Comparison of ENCODE assay signal across 8 mouse cellular contexts in the genomic region with DNA sequence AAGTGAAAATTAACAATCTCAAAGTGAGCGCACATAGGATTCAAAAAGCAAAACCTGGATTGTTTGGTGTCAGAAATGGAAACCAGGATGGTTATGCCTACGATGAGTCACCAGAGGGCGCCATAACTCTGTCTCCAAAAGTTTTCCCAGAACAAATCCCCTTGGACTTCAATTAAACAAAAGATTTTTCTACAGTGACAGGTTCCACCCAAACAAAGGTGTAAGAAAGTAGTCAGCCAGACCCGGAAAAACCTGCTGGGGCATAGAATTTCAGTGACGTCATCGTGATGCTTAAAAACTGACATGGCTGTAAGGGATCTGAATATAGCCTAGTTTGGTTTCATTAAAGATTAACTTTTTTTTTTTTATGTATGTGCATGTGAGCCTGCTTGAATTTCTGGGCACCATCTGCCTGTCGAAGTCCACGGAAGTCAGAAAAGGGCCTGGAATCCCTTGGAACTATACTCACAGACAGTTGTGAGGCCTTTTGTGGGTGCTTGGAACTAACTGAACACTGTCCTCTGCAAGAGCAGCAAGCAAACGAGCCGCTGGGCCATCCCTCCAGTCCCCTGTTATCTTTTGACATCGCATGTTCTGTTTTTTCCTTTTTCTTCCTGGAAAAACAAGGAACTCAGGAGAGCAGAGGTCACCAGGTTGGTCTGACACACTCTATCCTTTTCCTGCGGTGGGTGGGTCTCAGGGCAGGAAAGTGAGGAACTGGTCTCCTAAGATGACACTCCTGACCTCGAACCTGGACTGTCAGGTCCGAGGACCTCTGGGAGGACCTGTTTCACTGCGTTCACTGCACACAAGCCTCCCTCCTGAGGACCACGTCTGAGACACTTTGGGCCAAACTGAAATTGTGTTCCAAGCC. TPM values are rescaled to one million over a fixed set of nuclear protein-coding genes. Genes with fewer than 3 reads are reported as not detected.
A peak's percentile ranks its signal among the peaks of the same experiment; 100 is the strongest.
DNase-seq lines count a peak whose midpoint lies in the region; ATAC-seq lines count a peak whose summit lies in the region.

No protein-coding gene starts in this region.

- H3K9ac ChIP-seq in embryonic facial prominence, embryonic 11.5 days (replicated peaks; ENCODE audit: low read length): no peak overlapping the region
- no peak overlapping the region for H3K9ac ChIP-seq in hindbrain, embryonic 16.5 days (ENCODE audit: low read depth, low read length)
- no peak overlapping the region for H3K9ac ChIP-seq in midbrain, embryonic 16.5 days (ENCODE audit: low read depth, low read length)

- no peak overlapping the region for H3K4me2 ChIP-seq in embryonic facial prominence, embryonic 11.5 days (ENCODE audit: low read depth, low read length)
- no peak overlapping the region; the same call in 1 of the 2 replicates for H3K4me2 ChIP-seq in hindbrain, embryonic 16.5 days (ENCODE audit: low read length)
- H3K4me2 ChIP-seq in midbrain, embryonic 16.5 days (ENCODE audit: low read length): no peak overlapping the region

- 45% methylated on average over 16 of the region's 16 CpGs for WGBS in embryonic facial prominence, embryonic 11.5 days
- WGBS in hindbrain, embryonic 16.5 days: 43% methylated on average over 16 of the region's 16 CpGs
- WGBS in midbrain, embryonic 16.5 days: 44% methylated on average over 16 of the region's 16 CpGs

- ATAC-seq in embryonic facial prominence, embryonic 11.5 days (replicated peaks; ENCODE audit: insufficient number of reproducible peaks, low FRiP score, low TSS enrichment, low read depth): 0 out of 2 replicates have a peak, but pooled peaks have one; percentile 34
- peak; percentile 56 for ATAC-seq in hindbrain, embryonic 16.5 days
- peak; percentile 45; the same call in 1 of the 2 replicates for ATAC-seq in midbrain, embryonic 16.5 days
- ATAC-seq in inflammation-experienced regulatory T-cells, adult 6 months: no peak

- no peaks in the 10 kb centered on the region for H3K27me3 ChIP-seq in embryonic facial prominence, embryonic 11.5 days (ENCODE audit: control insufficient read depth, insufficient read depth, low read length)
- no peaks in the 10 kb centered on the region for H3K27me3 ChIP-seq in hindbrain, embryonic 16.5 days (replicated peaks; ENCODE audit: control insufficient read depth, insufficient read depth, low read length)
- H3K27me3 ChIP-seq in midbrain, embryonic 16.5 days (ENCODE audit: control insufficient read depth, insufficient read depth, low read depth, low read length): no peaks in the 10 kb centered on the region

- no peak overlapping the region for H3K4me3 ChIP-seq in embryonic facial prominence, embryonic 11.5 days (ENCODE audit: low read depth, low read length)
- no peak overlapping the region for H3K4me3 ChIP-seq in hindbrain, embryonic 16.5 days (ENCODE audit: low read length)
- no peak overlapping the region for H3K4me3 ChIP-seq in midbrain, embryonic 16.5 days (ENCODE audit: low read depth, low read length)

- H3K36me3 ChIP-seq in embryonic facial prominence, embryonic 11.5 days (replicated peaks; ENCODE audit: control insufficient read depth, insufficient read depth, low read depth, low read length): no peaks in the 10 kb centered on the region
- no peaks in the 10 kb centered on the region for H3K36me3 ChIP-seq in hindbrain, embryonic 16.5 days (ENCODE audit: control insufficient read depth, insufficient read depth, low read length)
- no peaks in the 10 kb centered on the region for H3K36me3 ChIP-seq in midbrain, embryonic 16.5 days (ENCODE audit: control insufficient read depth, insufficient read depth, low read length)

- no peaks in the 10 kb centered on the region for H3K4me1 ChIP-seq in embryonic facial prominence, embryonic 11.5 days (ENCODE audit: control insufficient read depth, insufficient read depth, low read length)
- H3K4me1 ChIP-seq in hindbrain, embryonic 16.5 days (ENCODE audit: control insufficient read depth, insufficient read depth, low read depth, low read length): no peaks in the 10 kb centered on the region
- no peaks in the 10 kb centered on the region for H3K4me1 ChIP-seq in midbrain, embryonic 16.5 days (ENCODE audit: control insufficient read depth, insufficient read depth, low read length)

- no peaks in the 10 kb centered on the region for H3K9me3 ChIP-seq in embryonic facial prominence, embryonic 11.5 days (replicated peaks; ENCODE audit: control insufficient read depth, low read length)
- no peaks in the 10 kb centered on the region for H3K9me3 ChIP-seq in hindbrain, embryonic 16.5 days (ENCODE audit: control insufficient read depth, low read length)
- no peaks in the 10 kb centered on the region for H3K9me3 ChIP-seq in midbrain, embryonic 16.5 days (replicated peaks; ENCODE audit: control insufficient read depth, low read length, poor library complexity, severe bottlenecking)

- no peak overlapping the region for H3K27ac ChIP-seq in embryonic facial prominence, embryonic 11.5 days (replicated peaks; ENCODE audit: low read depth, low read length)
- H3K27ac ChIP-seq in hindbrain, embryonic 16.5 days (ENCODE audit: low read depth, low read length): no peak overlapping the region
- no peak overlapping the region for H3K27ac ChIP-seq in midbrain, embryonic 16.5 days (ENCODE audit: low read length)

- intact Hi-C loops in left cerebral cortex, postnatal 4 days (cut with DNase I): loop anchor here (5.0 to 10.0 kb wide), 2 partner anchors 144 to 967 kb away; no protein-coding TSS in a partner anchor

- DNase-seq in right cerebral cortex, adult 18-20 months: peak; percentile 18
- no peak for DNase-seq in right cerebral cortex, postnatal 36 days (ENCODE audit: low spot score in 2 of 2)
- DNase-seq in R1 (ENCODE audit: low read depth, low spot score): peak; percentile 78
- peak; percentile 70 for DNase-seq in embryonic facial prominence, embryonic 11.5 days (ENCODE audit: low spot score)
- DNase-seq in left cerebral cortex, postnatal 4 days: peak; percentile 22

RNA-seq across cellular contexts. Expression of a gene that starts 33.0 kb away (rescaled TPM):
- polyA plus RNA-seq in embryonic facial prominence, embryonic 11.5 days (2014; fragmentation: Nextera tagmentation; extraction: Ambion mirVana): 17.4 and 20.7 TPM in 2 replicates
- 9.0 and 9.5 TPM in 2 replicates for polyA plus RNA-seq in hindbrain, embryonic 16.5 days (2015; fragmentation: Nextera tagmentation; extraction: Ambion mirVana)
- 10 to 100 TPM; 59.3 to 64.8 TPM for total RNA-seq in left cerebral cortex, postnatal 4 days (2021)
- polyA plus RNA-seq in midbrain, embryonic 16.5 days (2015; fragmentation: Nextera tagmentation; extraction: Ambion mirVana): 11.8 and 16.0 TPM in 2 replicates
- polyA plus RNA-seq in inflammation-experienced regulatory T-cells, adult 6 months (2017; shearing (Covaris generic)): 10 to 100 TPM; 18.0 to 24.4 (median 23.2) TPM

Comparison
In these comparisons a context has a peak if more than half of its experiments do, and no peak if none do; other contexts are left out.
1. DNase-seq: peak in right cerebral cortex, adult 18-20 months (single experiment), R1 (single experiment), embryonic facial prominence, embryonic 11.5 days (single experiment) and left cerebral cortex, postnatal 4 days (single experiment); none in right cerebral cortex, postnatal 36 days (0 of 2).